Mouse (Mus musculus) neutrophil, adult 59 days (primary cell): ENCODE results near the gene Kera. TPM values are rescaled to one million over a fixed set of nuclear protein-coding genes. Genes with fewer than 3 reads are reported as not detected.

Experiments used
- total RNA-seq, 2 experiments: library from RNA; stranded (reverse); gene quantifications; 1 replicate in 1 of 2; 2 replicates in 1 of 2; pipeline ENCODE4 v1.2.4; 2023

Kera gene
- total RNA-seq = not detected

DNA sequence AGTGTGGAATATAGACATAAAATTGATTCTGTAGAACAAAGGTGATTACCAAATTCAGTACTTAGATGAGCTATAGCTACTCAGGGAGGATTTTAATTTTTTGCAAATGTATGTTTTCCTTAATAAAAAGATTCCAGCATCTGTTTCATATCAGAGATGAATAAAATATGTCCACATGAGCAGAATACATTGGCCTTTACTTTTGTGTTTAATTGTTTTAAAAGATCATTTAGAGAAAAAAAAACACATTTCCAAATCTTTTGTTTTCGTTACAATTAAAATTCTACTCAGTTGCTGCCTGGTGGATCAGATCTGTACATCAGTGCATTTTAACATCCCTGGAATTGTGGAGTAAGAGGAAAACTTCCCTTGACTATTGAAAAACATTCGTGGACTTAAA lies at the start of gene Kera:
Gene Kera (plus strand): TSS at position 301 of the 400 bp plus-strand sequence.

DNA sequence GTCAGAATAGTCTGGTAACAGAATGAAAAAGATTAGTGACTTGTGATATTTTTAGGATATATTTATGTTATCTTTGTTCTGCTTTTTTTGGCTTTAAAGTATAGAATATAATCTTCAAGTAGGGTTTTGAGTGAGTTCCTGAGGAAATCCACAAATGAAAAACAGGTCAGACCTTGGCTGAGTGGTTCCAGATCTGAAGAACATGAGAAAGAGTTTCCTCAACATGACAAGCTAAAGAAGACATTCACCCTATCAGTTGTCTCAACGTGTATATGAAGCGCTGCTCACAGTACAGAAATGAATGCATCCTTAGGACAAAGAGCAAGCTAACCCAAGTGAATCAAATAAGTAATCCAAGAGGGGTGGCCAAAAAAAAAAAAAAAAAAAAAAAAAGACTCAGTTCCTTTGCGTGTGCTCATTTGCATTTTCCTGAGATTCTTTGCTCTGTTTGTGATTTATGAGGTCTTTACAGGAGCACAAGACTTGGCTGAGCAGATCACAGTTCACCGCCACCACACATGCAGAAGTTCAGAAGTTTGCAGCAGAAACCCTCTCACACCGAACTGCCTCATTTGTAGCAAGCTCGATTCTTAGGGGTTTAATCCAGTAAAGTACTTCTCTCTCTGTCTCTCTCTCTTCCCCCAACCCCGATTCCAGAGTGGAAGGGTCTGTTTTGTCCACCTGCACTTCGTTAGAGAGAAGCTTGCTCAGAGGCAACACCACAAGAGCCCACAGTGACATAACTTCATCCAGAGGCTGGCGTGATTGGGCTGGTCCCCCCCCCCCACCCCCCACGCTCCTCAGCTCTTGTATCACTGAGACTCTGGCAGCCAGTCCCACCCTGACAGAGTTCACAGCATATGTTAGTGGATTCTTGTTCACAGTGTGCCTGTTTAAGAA lies 41.5 kb upstream of the Kera start, which contains the start of gene Lum:
Gene Lum (plus strand): TSS at position 172 of the 900 bp plus-strand sequence.

DNA sequence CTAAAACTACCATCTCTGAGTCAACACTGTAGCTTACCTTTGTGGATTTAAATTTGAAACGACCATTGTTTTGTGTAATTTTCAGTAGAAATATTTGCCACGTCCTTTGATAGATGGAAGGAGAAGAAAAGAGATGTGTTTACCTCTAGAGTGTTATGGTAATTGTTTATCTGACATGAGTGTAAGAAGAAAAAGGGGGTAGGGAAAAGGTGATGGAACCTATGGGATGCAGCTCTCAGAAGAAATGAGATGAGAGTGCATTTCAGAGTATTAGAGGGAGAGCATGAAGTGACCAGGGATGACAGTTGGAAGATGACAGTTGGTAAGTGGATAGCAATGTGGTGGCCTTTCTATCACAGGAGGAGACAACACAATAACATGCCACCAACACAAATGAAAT lies 37.1 kb downstream of the Kera start, which contains the start of gene Epyc:
Gene Epyc (plus strand): TSS at position 301 of the 400 bp plus-strand sequence.

Other genes starting within 250 kb of the Kera start
- gene Dcn, start 127.3 kb upstream of the Kera start, total RNA-seq = 1 to 10 TPM in 1 of 2 experiments, under 1 TPM in 1; 0.84 to 1.8 TPM
- under 1 TPM in 1 of 2 experiments, not detected in 1; 0.33 TPM for gene Lum, start 41.8 kb upstream of the Kera start, total RNA-seq
- gene Epyc, start 37.2 kb downstream of the Kera start, total RNA-seq = not detected
- gene Ccer1, start 86.2 kb downstream of the Kera start, total RNA-seq = not detected
- not detected for gene C030005K15Rik, start 119.9 kb downstream of the Kera start, total RNA-seq